Mouse (Mus musculus) ES-Bruce4 (cell line): ENCODE data around the gene Trnt1.

Source experiments
- CTCF ChIP-seq: IDR thresholded peaks from one replicate; pipeline ENCODE4 v1.8.1; 2011; ENCODE audit warnings: low read depth, low read length
- EP300 ChIP-seq: IDR thresholded peaks from 2 replicates; pipeline ENCODE4 v1.6.1; 2011; ENCODE audit warnings: low read depth, low read length; ENCODE audit not compliant: insufficient read depth

DNA sequence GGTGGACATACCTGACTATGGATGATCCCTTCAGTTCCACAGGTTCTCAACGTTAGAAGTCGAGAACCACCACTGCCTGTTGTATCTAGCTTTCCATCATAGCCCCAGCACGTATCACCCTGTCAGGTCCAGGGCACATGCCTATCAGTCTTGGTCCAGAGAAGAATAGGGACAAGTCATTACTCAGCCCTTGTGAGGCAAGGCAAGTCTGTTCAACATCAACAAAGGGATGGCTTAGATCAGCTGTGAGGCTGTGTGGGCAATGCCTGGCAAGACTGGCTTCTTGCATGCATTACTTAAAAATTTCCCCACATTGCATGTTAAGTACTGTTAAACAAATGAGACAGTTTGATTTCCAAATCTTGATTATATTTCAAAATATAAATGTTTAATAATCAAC is 21.1 kb upstream of the Trnt1 start:
- no peak for TF ChIP-seq EP300
- no peak for TF ChIP-seq CTCF
